Mouse (Mus musculus): ENCODE measurements around the gene Npm3. TPM values are rescaled to one million over a fixed set of nuclear protein-coding genes. Genes with fewer than 3 reads are reported as not detected.

Gene Npm3
- total RNA-seq (2021): 10 to 100 TPM; 10.4 to 10.9 TPM

DNA sequence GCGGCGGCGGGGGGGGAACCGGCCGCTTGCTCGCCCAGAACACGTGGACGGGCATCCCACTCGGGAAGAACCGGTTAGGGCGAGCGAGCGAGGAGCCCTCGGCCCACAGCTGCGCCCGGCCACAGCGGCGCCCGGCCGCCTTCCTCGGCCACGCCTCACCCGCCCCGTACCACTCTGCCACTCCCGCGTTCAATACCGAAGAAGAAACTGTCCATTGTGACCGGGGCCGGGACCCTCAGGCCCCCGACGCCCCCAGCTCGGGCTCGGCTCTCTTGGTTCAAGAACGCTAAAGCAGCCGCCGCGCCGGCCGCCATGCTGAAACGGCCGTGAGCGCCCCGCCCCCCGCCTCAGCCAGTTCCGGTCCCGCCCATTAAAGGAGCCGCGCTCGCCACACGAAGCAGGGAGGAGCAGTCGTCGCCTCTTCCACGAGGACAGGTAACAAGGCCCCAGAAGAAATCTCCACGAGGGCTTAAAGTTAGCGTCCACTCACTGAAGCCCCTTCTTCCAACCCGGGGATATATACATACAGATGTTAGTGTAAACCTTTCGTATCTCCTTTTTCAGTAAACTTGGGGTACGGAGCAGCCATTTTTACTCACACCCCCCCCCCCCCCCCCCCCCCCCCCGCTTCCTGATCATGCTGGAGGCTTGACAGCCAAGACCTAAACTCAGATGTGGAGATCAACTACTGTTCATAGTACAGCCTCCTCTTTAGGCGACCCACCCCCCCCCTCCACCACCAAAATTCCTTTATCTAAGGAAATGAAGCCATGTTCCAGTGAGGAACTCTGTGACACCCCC lies at the start of gene Npm3:
TSS of gene Npm3 (minus strand) at position 349 of the 801 bp plus-strand sequence.
- peak; percentile 76 for DNase-seq (ENCODE audit: extremely low spot score in 1 of 2, low spot score in 1 of 2)

DNA sequence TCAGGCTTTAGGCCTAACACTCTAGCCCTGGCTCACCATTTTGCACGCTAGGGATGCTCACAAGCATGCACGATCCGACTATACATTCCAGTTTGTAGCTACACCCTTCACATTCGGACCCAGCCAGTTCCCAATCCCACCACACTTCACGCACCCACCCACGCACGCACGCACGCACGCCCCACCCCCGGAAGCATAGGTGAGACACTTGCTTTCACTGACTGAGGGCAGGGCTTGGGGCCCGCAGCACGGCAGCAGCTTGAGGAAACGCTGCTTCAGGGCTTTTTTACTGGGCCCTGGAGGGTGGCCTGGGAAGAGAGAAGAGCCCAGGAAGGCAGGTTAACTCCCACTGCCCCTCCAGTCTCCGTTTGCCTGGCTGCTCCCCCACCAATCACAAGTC lies 47.5 kb upstream of the Npm3 start:
- DNase-seq (ENCODE audit: extremely low spot score in 1 of 2, low spot score in 1 of 2): no peak

GRCm38 (mm10) chr19:45796061-45796556 lies 46.7 kb upstream of the Npm3 start:
- DNase-seq (ENCODE audit: extremely low spot score in 1 of 2, low spot score in 1 of 2): no peak

- DNase-seq (ENCODE audit: extremely low spot score in 1 of 2, low spot score in 1 of 2): no peak
Measured at GRCm38 (mm10) chr19:45795406-45795944, 46.1 kb upstream of the Npm3 start.

GRCm38 (mm10) chr19:45794718-45795117 lies 45.3 kb upstream of the Npm3 start:
- no peak for DNase-seq (ENCODE audit: extremely low spot score in 1 of 2, low spot score in 1 of 2)

GRCm38 (mm10) chr19:45792404-45792803 lies 43.0 kb upstream of the Npm3 start:
- DNase-seq (ENCODE audit: extremely low spot score in 1 of 2, low spot score in 1 of 2): no peak

- DNase-seq (ENCODE audit: extremely low spot score in 1 of 2, low spot score in 1 of 2): no peak
Measured at GRCm38 (mm10) chr19:45789888-45790874, 40.8 kb upstream of the Npm3 start.

GRCm38 (mm10) chr19:45789365-45789764 lies 40.0 kb upstream of the Npm3 start:
- DNase-seq (ENCODE audit: extremely low spot score in 1 of 2, low spot score in 1 of 2): no peak

- DNase-seq (ENCODE audit: extremely low spot score in 1 of 2, low spot score in 1 of 2): no peak
Measured at GRCm38 (mm10) chr19:45788337-45788736, 38.9 kb upstream of the Npm3 start.

GRCm38 (mm10) chr19:45787450-45787849 lies 38.1 kb upstream of the Npm3 start:
- DNase-seq (ENCODE audit: extremely low spot score in 1 of 2, low spot score in 1 of 2): no peak

- DNase-seq (ENCODE audit: extremely low spot score in 1 of 2, low spot score in 1 of 2): no peak
Measured at GRCm38 (mm10) chr19:45785470-45785869, 36.1 kb upstream of the Npm3 start.

GRCm38 (mm10) chr19:45783933-45784576 lies 34.7 kb upstream of the Npm3 start:
- DNase-seq (ENCODE audit: extremely low spot score in 1 of 2, low spot score in 1 of 2): no peak

DNA sequence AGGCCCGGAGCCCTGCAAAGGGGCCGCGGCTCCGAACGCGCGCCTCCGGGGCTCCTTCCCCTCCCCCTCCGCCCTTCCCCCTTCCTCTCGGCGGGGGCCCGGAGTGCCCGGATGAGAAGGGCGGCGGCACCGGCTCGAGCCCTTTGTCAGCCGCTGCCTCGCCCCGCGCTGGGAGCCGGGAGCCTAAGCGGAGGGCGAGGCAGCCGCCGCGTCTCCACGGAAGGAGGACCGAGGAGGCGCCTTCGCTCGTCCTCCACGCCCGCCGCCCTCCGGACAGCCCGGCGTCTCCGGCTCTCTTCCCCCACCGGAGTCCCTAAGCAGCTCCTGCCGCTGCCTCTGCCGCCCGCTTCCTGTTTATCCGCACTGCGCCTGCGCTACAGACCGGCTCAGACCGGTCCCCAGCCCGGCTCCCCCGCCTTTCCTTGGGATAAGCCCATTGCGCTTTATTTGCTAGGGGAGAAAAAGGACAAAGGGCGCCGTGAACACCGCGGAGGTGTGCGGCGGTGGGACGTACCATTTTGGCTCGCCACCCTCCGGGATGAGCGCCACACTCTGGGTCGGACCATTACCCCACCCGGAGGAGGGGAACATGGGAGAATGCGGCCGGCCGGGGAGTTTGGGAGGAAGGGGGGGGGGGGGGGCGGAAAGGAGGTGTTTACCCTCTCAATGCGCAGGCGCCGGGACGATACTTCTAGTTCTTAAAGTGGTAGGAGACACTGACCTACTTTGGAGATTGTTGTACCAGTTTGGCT lies 34.0 kb upstream of the Npm3 start, which contains the start of gene Mgea5:
TSS of gene Mgea5 (minus strand) at position 657 of the 752 bp plus-strand sequence.
- peak; percentile 91 for DNase-seq (ENCODE audit: extremely low spot score in 1 of 2, low spot score in 1 of 2)

DNA sequence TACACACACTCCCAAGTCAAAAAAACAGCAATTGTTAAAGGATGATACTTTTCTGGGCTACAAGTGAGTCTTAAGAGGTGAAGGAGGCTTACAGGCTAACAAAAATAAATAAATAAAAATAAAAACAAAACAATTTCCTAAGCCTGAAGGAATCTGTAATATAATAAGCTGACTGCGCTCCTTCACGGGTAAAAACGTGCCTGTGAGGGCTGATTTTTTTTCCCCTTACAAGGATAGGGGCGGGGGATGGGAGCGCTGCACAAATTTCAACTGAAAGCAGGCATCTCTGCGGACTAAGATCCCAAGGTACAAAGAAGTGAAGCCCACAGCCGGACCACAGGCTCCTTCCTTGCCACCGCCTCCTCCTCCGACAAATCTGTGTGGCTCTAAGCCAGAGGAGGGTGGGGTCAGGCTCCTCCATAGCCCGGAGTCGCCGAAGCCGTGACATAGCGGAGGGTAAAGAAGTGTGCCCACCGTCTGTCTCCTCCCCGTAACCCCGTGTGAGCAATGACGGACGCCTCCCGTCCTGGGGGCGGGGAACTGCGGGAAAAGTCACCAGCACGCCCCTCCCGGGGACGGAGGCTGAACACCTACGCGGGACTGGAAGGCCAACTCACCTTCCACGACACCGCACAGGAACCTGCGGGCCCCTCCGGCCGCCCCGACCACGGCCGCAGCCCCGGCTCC lies 33.1 kb upstream of the Npm3 start:
- peak; percentile 29 to 42 for DNase-seq (ENCODE audit: extremely low spot score in 1 of 2, low spot score in 1 of 2)

- DNase-seq (ENCODE audit: extremely low spot score in 1 of 2, low spot score in 1 of 2): no peak
Measured at GRCm38 (mm10) chr19:45781676-45782075, 32.3 kb upstream of the Npm3 start.

DNA sequence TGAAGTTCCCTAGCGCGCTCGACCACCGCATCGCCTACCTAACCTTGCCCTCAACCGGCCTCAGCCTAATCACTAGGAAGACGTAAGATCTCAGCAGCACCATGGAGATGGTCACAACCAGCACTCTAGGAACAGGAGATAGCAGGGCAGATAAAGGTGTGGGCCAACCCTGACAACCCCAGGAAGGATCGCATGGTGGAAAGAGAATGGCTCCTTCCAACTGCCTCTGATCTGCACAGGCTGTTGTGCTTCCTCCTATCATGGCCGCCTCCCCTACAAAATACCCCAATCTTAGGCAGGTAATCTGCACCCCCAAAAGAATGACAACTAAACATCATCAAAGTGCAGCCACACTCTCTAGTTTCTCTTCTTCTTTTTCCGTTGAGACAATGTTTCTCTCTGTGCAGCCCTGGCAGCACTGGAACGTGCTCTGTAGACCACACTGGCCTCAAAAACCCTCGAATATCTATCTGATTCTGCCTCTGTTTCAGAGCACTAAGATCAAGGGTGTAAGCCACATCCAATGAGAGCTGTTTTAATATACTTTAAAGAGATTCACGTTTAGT lies 31.0 kb upstream of the Npm3 start:
- DNase-seq (ENCODE audit: extremely low spot score in 1 of 2, low spot score in 1 of 2): no peak

DNA sequence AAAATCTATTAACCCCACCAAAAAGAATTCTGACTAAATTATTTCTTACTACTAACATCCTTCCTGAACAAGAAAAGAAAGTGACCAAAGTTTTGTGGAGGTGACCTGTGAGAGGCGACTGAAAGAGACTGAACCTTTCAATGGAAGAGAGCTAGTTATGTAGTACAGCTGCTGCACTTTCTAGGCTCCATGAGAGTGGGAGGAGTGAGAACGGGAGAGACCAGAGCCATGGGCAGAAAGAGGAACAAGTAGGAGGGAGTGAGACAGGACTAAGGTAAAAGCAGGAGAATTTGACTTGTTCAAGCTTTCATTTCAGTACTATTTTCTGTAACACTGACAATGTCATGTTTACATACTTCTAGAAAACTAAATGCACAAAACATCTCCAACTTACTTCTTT lies 26.1 kb upstream of the Npm3 start:
- DNase-seq (ENCODE audit: extremely low spot score in 1 of 2, low spot score in 1 of 2): no peak

GRCm38 (mm10) chr19:45771501-45771900 lies 22.1 kb upstream of the Npm3 start:
- no peak for DNase-seq (ENCODE audit: extremely low spot score in 1 of 2, low spot score in 1 of 2)

DNA sequence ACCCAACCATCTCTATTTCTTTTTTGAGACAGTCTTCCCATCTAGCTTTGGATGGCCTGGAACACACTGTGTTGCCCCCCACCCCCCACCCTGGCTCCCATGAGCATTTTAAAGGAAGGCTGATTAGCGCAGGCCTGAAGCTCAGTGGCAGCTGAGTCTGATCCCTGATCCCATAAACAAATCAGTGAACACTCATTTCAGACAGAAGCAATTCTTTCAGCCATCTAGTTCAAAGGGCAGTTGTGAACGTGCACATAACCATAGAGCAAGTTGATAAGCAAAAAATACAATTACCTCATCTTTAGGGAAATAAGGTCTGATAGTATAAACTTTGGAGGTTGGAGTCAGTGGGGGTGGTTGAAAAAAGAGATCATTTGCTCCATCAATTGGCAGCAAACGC lies 11.4 kb upstream of the Npm3 start:
- DNase-seq (ENCODE audit: extremely low spot score in 1 of 2, low spot score in 1 of 2): no peak

Data from layer of hippocampus, postnatal 25 days (tissue).